Mouse (Mus musculus): ENCODE data around the gene Pptc7.

DNA sequence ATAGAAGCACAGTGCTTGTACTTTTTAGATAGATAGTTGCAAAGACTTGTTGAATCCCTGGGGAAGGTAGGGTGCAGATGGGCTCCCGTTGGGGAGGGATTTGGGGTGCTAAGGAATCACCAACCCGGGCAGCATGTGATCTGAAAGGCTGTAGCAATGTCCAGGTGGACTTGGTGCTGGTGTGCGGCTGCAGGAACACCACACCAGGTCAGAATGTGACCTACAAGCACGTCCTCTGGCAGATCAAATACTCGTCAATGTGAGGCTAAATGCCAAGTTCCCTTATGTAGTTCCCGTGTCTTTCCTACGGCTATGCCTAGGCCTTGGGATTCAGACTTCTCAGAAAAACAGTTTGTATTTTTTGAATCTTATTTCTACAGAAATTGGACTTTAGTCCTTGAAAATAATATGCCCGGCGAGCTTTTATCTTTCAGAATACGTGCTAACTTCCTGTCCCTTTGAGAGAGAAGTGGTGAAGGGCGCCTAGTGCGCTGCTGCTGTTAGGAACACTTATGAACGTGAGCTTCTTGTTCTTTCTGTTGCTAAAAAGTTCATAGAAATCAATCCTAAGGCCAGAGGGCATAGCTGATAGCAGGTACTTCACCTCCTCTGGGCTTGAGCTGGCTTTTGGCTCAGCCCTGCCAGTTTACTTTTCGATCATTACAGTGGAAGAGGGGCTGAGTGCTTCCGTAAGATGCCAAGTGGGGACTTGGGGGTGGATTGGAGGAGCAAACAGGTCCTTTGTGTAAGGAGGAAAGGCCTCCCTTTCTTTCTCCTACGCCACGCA is 7.6 kb downstream of the Pptc7 start:
- TF ChIP-seq CTCF (conservative IDR thresholded peaks at IDR 0.05; ENCODE audit: low read length) (no peak), POU5F1 (IDR thresholded peaks at IDR 0.05; ENCODE audit: borderline replicate concordance, low read length) (no peak), NANOG (IDR thresholded peaks at IDR 0.05; ENCODE audit: borderline replicate concordance, low read length) (no peak)
